Mouse (Mus musculus): Measurements from ENCODE around the gene Myo7a.
A peak's percentile ranks its signal among the peaks of the same experiment; 100 is the strongest.

The Myo7a gene

GRCm38 (mm10) chr7:98142648-98143047 is 23.3 kb upstream of the Myo7a start:
- no peak for DNase-seq (ENCODE audit: low read depth, low spot score)

GRCm38 (mm10) chr7:98142247-98142646 is 22.9 kb upstream of the Myo7a start:
- DNase-seq (ENCODE audit: low read depth, low spot score): no peak

- no peak for DNase-seq (ENCODE audit: low read depth, low spot score)
These were observed 21.9 kb upstream of the Myo7a start for GRCm38 (mm10) chr7:98141206-98141605.

- DNase-seq (ENCODE audit: low read depth, low spot score): no peak
These were observed 21.3 kb upstream of the Myo7a start for GRCm38 (mm10) chr7:98140597-98140996.

- DNase-seq (ENCODE audit: low read depth, low spot score): no peak
These were observed 19.9 kb upstream of the Myo7a start for GRCm38 (mm10) chr7:98139216-98139615.

- no peak for DNase-seq (ENCODE audit: low read depth, low spot score)
These were observed 18.7 kb upstream of the Myo7a start for GRCm38 (mm10) chr7:98137995-98138394.

GRCm38 (mm10) chr7:98137583-98137982 is 18.3 kb upstream of the Myo7a start:
- DNase-seq (ENCODE audit: low read depth, low spot score): no peak

- DNase-seq (ENCODE audit: low read depth, low spot score): no peak
These were observed 12.4 kb upstream of the Myo7a start for GRCm38 (mm10) chr7:98131751-98132150.

- DNase-seq (ENCODE audit: low read depth, low spot score): peak; percentile 32
These were observed 6.1 kb upstream of the Myo7a start for GRCm38 (mm10) chr7:98125473-98125872.

GRCm38 (mm10) chr7:98124701-98125100 is 5.4 kb upstream of the Myo7a start:
- no peak for DNase-seq (ENCODE audit: low read depth, low spot score)

GRCm38 (mm10) chr7:98121673-98122072 is 2.3 kb upstream of the Myo7a start:
- peak; percentile 50 for DNase-seq (ENCODE audit: low read depth, low spot score)

- no peak for DNase-seq (ENCODE audit: low read depth, low spot score)
These were observed 1.9 kb upstream of the Myo7a start for GRCm38 (mm10) chr7:98121241-98121640.

GRCm38 (mm10) chr7:98120325-98120724 is 1.0 kb upstream of the Myo7a start:
- peak; percentile 83 for DNase-seq (ENCODE audit: low read depth, low spot score)

GRCm38 (mm10) chr7:98119961-98120232 is 573 bp upstream of the Myo7a start:
- DNase-seq (ENCODE audit: low read depth, low spot score): no peak

- peak; percentile 65 for DNase-seq (ENCODE audit: low read depth, low spot score)
These were observed 2.2 kb downstream of the Myo7a start for GRCm38 (mm10) chr7:98117012-98117660.

GRCm38 (mm10) chr7:98114656-98115055 is 4.7 kb downstream of the Myo7a start:
- DNase-seq (ENCODE audit: low read depth, low spot score): no peak

GRCm38 (mm10) chr7:98111233-98111632 is 8.1 kb downstream of the Myo7a start:
- DNase-seq (ENCODE audit: low read depth, low spot score): no peak

GRCm38 (mm10) chr7:98109771-98110170 is 9.6 kb downstream of the Myo7a start:
- peak; percentile 68 for DNase-seq (ENCODE audit: low read depth, low spot score)

GRCm38 (mm10) chr7:98108636-98109430 is 10.5 kb downstream of the Myo7a start:
- DNase-seq (ENCODE audit: low read depth, low spot score): peak; percentile 96

GRCm38 (mm10) chr7:98106272-98106671 is 13.1 kb downstream of the Myo7a start:
- DNase-seq (ENCODE audit: low read depth, low spot score): no peak

- peak; percentile 66 for DNase-seq (ENCODE audit: low read depth, low spot score)
These were observed 14.6 kb downstream of the Myo7a start for GRCm38 (mm10) chr7:98104481-98105435.

- DNase-seq (ENCODE audit: low read depth, low spot score): no peak
These were observed 15.4 kb downstream of the Myo7a start for GRCm38 (mm10) chr7:98103942-98104292.
